Comparison of ENCODE assay signal across 10 mouse cellular contexts in genomic region chr2:163152340-163153033, GRCm38 (mm10). TPM values are rescaled to one million over a fixed set of nuclear protein-coding genes. Genes with fewer than 3 reads are reported as not detected.
DNase-seq lines count a peak whose midpoint lies in the region; ATAC-seq lines count a peak whose summit lies in the region.
"Had no signal": no experiment of that assay in that cellular context is flagged by ENCODE, and none has a peak within 500 bp of the region (broad histone marks: within the 10 kb centered on the region; RNA-seq: fewer than 3 reads in every experiment).

No protein-coding gene starts in this region.

- DNase-seq in gastrocnemius, postnatal 10 days = peak; percentile 51
- no peak for DNase-seq in gastrocnemius, adult 8-10 months (ENCODE audit: low spot score in 2 of 2)
- DNase-seq in embryo, embryonic 11 days = peak; percentile 86
- peak; percentile 67 for DNase-seq in limb, embryonic 11.5 days (ENCODE audit: low spot score)
- DNase-seq in right cerebral cortex, postnatal 4 days = peak; percentile 93
- no peak for DNase-seq in urinary bladder, adult 2 months (ENCODE audit: low spot score)

- H3K9ac ChIP-seq in hindbrain, embryonic 13.5 days = no peak overlapping the region; the same call in 1 of the 2 replicates
- H3K9ac ChIP-seq in limb, embryonic 11.5 days (ENCODE audit: low read length) = no peak overlapping the region

- no peaks in the 10 kb centered on the region for H3K36me3 ChIP-seq in hindbrain, embryonic 13.5 days
- H3K36me3 ChIP-seq in limb, embryonic 11.5 days (ENCODE audit: control insufficient read depth, insufficient read depth, low read length) = no peaks in the 10 kb centered on the region

- H3K4me3 ChIP-seq in hindbrain, embryonic 13.5 days = no peak overlapping the region
- H3K4me3 ChIP-seq in limb, embryonic 11.5 days (ENCODE audit: low read depth, low read length) = no peak overlapping the region
- H3K4me3 ChIP-seq: erythroblast, embryonic 14.5 days had no signal

- H3K27ac ChIP-seq in hindbrain, embryonic 13.5 days = peak overlapping the region; percentile 66
- no peak overlapping the region for H3K27ac ChIP-seq in limb, embryonic 11.5 days (replicated peaks; ENCODE audit: low read depth, low read length)

- peaks cover 20% of the 10 kb centered on the region for H3K4me1 ChIP-seq in hindbrain, embryonic 13.5 days (replicated peaks)
- H3K4me1 ChIP-seq in limb, embryonic 11.5 days (ENCODE audit: control insufficient read depth, insufficient read depth, low read length) = no peaks in the 10 kb centered on the region

- peaks cover 5% of the 10 kb centered on the region; the same call in 1 of the 2 replicates for H3K27me3 ChIP-seq in hindbrain, embryonic 13.5 days
- H3K27me3 ChIP-seq in limb, embryonic 11.5 days (ENCODE audit: control insufficient read depth, insufficient read depth, low read length) = no peaks in the 10 kb centered on the region

- no peaks in the 10 kb centered on the region for H3K9me3 ChIP-seq in hindbrain, embryonic 13.5 days
- H3K9me3 ChIP-seq in limb, embryonic 11.5 days (ENCODE audit: control insufficient read depth, low read length) = no peaks in the 10 kb centered on the region

- H3K4me2 ChIP-seq in hindbrain, embryonic 13.5 days = peak overlapping the region; percentile 26; the same call in 1 of the 2 replicates
- no peak overlapping the region for H3K4me2 ChIP-seq in limb, embryonic 11.5 days (ENCODE audit: low read depth, severe bottlenecking)

- 36% methylated on average over 22 of the region's 22 CpGs for WGBS in hindbrain, embryonic 13.5 days
- 78% methylated on average over 22 of the region's 22 CpGs for WGBS in limb, embryonic 11.5 days

- peak; percentile 63; the same call in 1 of the 2 replicates for ATAC-seq in hindbrain, embryonic 13.5 days (ENCODE audit: low FRiP score)
- no peak for ATAC-seq in limb, embryonic 11.5 days (ENCODE audit: insufficient number of reproducible peaks, low FRiP score, low TSS enrichment, low read depth)
- ATAC-seq in erythroblast, adult 5-6 weeks (replicated peaks; ENCODE audit: low FRiP score, poor library complexity, severe bottlenecking) = no peak

RNA-seq across cellular contexts. Expression of gene Tox2, which starts 50.4 kb away (rescaled TPM):
- 1 to 10 TPM in 1 of 2 experiments, under 1 TPM in 1; 0.42 to 1.6 TPM for total RNA-seq in gastrocnemius, postnatal 10 days (2021)
- under 1 TPM in 3 of 4 experiments, not detected in 1; 0.31 to 0.68 (median 0.62) TPM for total RNA-seq in gastrocnemius, adult 8-10 months (2022)
- polyA plus RNA-seq in hindbrain, embryonic 13.5 days (2015; fragmentation: Nextera tagmentation; extraction: Ambion mirVana) = 20.6 and 23.5 TPM in 2 replicates
- polyA plus RNA-seq in limb, embryonic 11.5 days (2014; fragmentation: Nextera tagmentation; extraction: Ambion mirVana) = 2.1 TPM in 2 replicates
- total RNA-seq in erythroblast, adult 5-6 weeks (2015; ENCODE audit: low replicate concordance) = not detected in 2 replicates
- total RNA-seq in erythroblast, adult 5-6 weeks (2017; ENCODE audit: low replicate concordance) = not detected in 2 replicates
- polyA plus RNA-seq in urinary bladder, adult 2 months (2012; rRNA removed) = 4.5 and 6.1 TPM in 2 replicates
- total RNA-seq: CH12.LX had no signal

Comparison
In these comparisons a context has a peak if more than half of its experiments do, and no peak if none do; other contexts are left out.
1. DNase-seq: peak in gastrocnemius, postnatal 10 days (single experiment), embryo, embryonic 11 days (single experiment), limb, embryonic 11.5 days (single experiment) and right cerebral cortex, postnatal 4 days (single experiment); none in gastrocnemius, adult 8-10 months (0 of 2) and urinary bladder, adult 2 months (single experiment).